Mouse (Mus musculus): Measurements from ENCODE around the gene Cryzl1. TPM values are rescaled to one million over a fixed set of nuclear protein-coding genes. Genes with fewer than 3 reads are reported as not detected.

Gene Cryzl1
- 10 to 100 TPM; 17.7 to 18.1 TPM for total RNA-seq (2021)
- long read RNA-seq, experiment 1, transcript Cryzl1-201 (13 exons, 1,965 nt): major isoform, 19 of 27 reads
- long read RNA-seq, experiment 1, partial matches to known transcripts: 4 of 27 reads
- long read RNA-seq, experiment 1, other reads (novel, unspliced or antisense): 3 of 27 reads
- long read RNA-seq, experiment 2, transcript Cryzl1-201 (13 exons, 1,965 nt): major isoform, 9 of 27 reads
- long read RNA-seq, experiment 2, partial matches to known transcripts: 8 of 27 reads
- long read RNA-seq, experiment 2, other reads (novel, unspliced or antisense): 9 of 27 reads

GRCm38 (mm10) chr16:91728123-91729065, at the start of gene Cryzl1:
Gene Cryzl1 (minus strand): TSS chr16:91728975.
- intact Hi-C loops (cut with DNase I): loop anchor here (5.0 kb wide), 2 partner anchors 81 to 154 kb away; partner anchors contain the start of genes Gart and Son
- peak; percentile 99 for DNase-seq
- H3K27ac ChIP-seq: peak within 1 kb of the TSS; percentile 93
- no peak for TF ChIP-seq CTCF (IDR thresholded peaks at IDR 0.05)
- peak within 1 kb of the TSS; percentile 82 for H3K4me3 ChIP-seq

GRCm38 (mm10) chr16:91772586-91772985, 43.8 kb upstream of the Cryzl1 start:
- intact Hi-C loops (cut with DNase I): no loop called here
- Histone ChIP-seq H3K27ac (no peak overlapping the region), H3K4me3 (no peak overlapping the region)
- TF ChIP-seq CTCF (IDR thresholded peaks at IDR 0.05): no peak
- DNase-seq: no peak

DNA sequence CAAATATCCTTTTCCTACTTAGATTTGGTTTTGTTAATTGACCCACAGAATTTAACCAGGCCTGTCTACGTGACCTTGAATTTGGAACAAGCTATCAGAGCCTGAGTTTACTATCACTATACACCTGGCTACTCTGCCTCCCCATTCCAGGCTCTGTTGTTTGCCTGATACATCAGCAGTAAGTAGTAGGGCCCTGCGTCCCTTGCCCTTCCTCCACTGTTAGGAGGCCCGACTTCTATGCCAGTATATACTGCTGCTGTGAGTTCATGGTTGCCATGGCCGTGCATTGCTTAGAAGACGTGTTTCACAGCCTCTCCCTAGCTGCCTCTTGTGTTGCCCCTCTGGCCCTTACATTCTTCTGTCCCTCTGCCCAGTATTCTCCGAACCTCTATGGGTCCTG, 42.6 kb upstream of the Cryzl1 start:
- no peak for TF ChIP-seq CTCF (IDR thresholded peaks at IDR 0.05)
- DNase-seq: no peak
- no peak overlapping the region for H3K4me3 ChIP-seq
- intact Hi-C loops (cut with DNase I): no loop called here
- peak overlapping the region; percentile 92; the same call in 1 of the 2 replicates for H3K27ac ChIP-seq

- no peak overlapping the region for H3K4me3 ChIP-seq
- TF ChIP-seq CTCF (IDR thresholded peaks at IDR 0.05): no peak
- H3K27ac ChIP-seq: peak overlapping the region; percentile 92
- DNase-seq: no peak
- intact Hi-C loops (cut with DNase I): no loop called here
These were observed 41.9 kb upstream of the Cryzl1 start for GRCm38 (mm10) chr16:91770662-91771061.

- DNase-seq: no peak
- TF ChIP-seq CTCF (IDR thresholded peaks at IDR 0.05): no peak
- Histone ChIP-seq H3K4me3 (no peak overlapping the region), H3K27ac (peak overlapping the region; percentile 92)
- intact Hi-C loops (cut with DNase I): loop anchor here (5.0 kb wide), 2 partner anchors 32 to 38 kb away; no protein-coding TSS in a partner anchor
These were observed 41.1 kb upstream of the Cryzl1 start for GRCm38 (mm10) chr16:91769911-91770310.

DNA sequence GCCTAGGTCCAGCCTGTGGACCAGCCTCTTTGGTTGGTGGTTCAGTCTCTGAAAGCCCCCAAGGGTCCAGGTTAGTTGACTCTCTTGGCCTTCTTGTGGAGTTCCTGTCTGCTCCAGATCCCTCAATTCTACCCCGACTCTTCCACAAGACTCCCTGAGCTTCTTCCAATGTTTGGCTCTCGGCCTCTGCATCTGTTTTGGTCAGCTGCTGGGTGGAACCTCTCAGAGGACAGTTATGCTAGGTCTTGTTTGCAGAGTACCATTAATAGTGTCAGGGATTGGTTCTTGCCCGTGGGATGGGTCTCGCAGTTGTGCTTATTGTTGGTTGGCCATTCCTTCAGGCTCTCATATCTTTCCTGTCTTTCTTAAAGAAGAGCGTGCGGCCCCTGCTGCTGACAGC, 39.8 kb upstream of the Cryzl1 start:
- peak overlapping the region; percentile 92 for H3K27ac ChIP-seq
- no peak overlapping the region for H3K4me3 ChIP-seq
- peak; percentile 66 for DNase-seq
- intact Hi-C loops (cut with DNase I): loop anchor here (5.0 kb wide), 2 partner anchors 34 to 36 kb away; no protein-coding TSS in a partner anchor
- TF ChIP-seq CTCF (IDR thresholded peaks at IDR 0.05): no peak

DNA sequence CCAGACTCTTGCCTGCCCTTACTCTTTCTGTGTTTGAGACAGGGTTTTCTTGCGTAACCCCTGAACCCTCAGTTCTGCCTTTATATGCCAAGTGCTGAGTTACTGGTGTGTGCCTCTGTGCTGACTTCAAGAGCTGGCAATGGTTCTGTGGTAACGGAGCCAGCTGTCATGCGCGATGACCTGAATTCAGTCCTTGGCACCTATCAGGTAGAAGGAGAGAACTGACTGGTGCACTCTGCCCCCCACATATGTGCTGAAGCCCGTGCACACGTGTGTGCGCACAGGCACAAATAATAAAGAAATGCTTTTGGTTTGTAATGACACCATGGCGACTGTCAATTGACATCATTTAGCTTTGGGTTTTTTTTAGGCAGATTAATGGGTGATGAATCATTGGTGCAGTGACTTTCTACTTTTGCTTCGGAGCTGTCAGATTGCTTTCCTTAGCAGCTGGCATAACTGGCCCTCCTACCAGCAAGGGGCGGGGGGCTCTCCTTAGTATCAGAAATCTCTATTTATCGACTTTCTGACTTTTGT, 38.5 kb upstream of the Cryzl1 start:
- intact Hi-C loops (cut with DNase I): loop anchor here (5.0 kb wide), 2 partner anchors 35 kb away; no protein-coding TSS in a partner anchor
- TF ChIP-seq CTCF (IDR thresholded peaks at IDR 0.05): no peak
- peak overlapping the region; percentile 92 for H3K27ac ChIP-seq
- H3K4me3 ChIP-seq: peak overlapping the region; percentile 62
- DNase-seq: peak; percentile 86

DNA sequence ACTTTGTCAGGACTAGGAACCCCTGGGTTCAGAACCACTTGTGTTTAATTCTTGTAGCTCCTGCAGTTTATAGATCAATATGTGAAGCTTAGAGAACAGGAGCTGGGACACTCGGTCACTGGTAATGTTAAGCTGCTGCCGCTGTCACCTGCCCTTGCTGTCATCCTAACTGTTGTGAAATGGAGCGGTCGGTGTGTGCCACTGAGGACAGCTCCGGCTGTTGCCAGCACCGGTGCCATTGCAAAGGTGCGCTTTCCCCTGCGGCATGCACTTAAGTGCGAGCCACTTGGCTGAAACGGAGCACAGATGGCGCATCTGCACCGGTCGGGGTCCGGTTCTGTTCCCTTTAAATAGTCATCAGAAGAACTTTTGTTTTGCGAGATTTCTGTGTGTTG, 37.0 kb upstream of the Cryzl1 start:
- DNase-seq: peak; percentile 51
- intact Hi-C loops (cut with DNase I): loop anchor here (5.0 kb wide), 2 partner anchors 34 to 36 kb away; no protein-coding TSS in a partner anchor
- no peak overlapping the region for H3K4me3 ChIP-seq
- no peak for TF ChIP-seq CTCF (IDR thresholded peaks at IDR 0.05)
- peak overlapping the region; percentile 92 for H3K27ac ChIP-seq

GRCm38 (mm10) chr16:91765121-91765815, 36.5 kb upstream of the Cryzl1 start:
- Histone ChIP-seq H3K4me3 (no peak overlapping the region), H3K27ac (peak overlapping the region; percentile 92)
- no peak for TF ChIP-seq CTCF (IDR thresholded peaks at IDR 0.05)
- intact Hi-C loops (cut with DNase I): loop anchor here (5.0 kb wide), 2 partner anchors 33 to 37 kb away; no protein-coding TSS in a partner anchor
- DNase-seq: peak; percentile 57

DNA sequence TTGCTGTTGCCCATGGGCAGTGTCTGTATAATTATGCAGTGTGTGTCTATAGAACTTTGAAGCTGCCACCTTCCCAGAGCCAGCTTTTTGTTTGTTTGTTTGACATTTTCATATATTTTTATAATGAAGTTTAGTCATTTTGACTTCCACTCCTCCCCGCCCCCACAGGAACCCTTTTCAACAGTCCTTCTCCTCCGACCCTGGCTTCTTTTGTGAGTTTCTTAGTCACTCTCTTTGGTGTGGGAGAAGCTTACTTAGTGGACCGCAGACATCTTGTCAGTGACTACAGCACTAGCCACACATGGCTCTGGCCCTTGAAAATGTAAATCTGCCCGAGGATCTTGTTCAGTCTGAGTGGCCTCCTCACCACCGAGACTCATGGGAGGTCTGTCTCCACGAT, 35.6 kb upstream of the Cryzl1 start:
- Histone ChIP-seq H3K4me3 (no peak overlapping the region), H3K27ac (peak overlapping the region; percentile 92)
- no peak for TF ChIP-seq CTCF (IDR thresholded peaks at IDR 0.05)
- intact Hi-C loops (cut with DNase I): no loop called here
- DNase-seq: no peak

DNA sequence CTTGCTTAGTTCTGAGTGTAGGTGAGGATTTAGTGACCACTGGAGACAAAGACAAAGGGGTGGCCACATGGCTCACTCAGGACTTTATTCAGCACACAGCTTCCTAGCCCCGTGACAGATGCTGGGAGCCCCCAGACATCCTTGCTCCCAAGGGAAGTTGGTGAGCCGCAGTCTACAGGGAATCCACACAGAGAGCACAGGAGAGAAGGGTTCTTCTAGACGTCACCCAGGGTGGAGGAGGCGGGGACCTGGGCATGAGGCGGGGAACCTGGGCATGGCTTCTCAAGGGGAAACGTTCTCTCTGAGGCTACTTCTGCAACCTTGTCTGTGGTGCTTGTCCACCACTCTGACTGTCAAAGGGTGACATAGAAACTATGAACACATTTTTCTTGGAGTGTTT, 35.2 kb upstream of the Cryzl1 start:
- no peak for DNase-seq
- no peak overlapping the region for H3K4me3 ChIP-seq
- intact Hi-C loops (cut with DNase I): no loop called here
- TF ChIP-seq CTCF (IDR thresholded peaks at IDR 0.05): no peak
- H3K27ac ChIP-seq: peak overlapping the region; percentile 92

- no peak for TF ChIP-seq CTCF (IDR thresholded peaks at IDR 0.05)
- Histone ChIP-seq H3K27ac (peak overlapping the region; percentile 92), H3K4me3 (no peak overlapping the region; the same call in 1 of the 2 replicates)
- intact Hi-C loops (cut with DNase I): no loop called here
- DNase-seq: peak; percentile 62
These were observed 33.7 kb upstream of the Cryzl1 start for GRCm38 (mm10) chr16:91762476-91762875.
